Mouse (Mus musculus): Measurements from ENCODE around the gene Col19a1.

DNA sequence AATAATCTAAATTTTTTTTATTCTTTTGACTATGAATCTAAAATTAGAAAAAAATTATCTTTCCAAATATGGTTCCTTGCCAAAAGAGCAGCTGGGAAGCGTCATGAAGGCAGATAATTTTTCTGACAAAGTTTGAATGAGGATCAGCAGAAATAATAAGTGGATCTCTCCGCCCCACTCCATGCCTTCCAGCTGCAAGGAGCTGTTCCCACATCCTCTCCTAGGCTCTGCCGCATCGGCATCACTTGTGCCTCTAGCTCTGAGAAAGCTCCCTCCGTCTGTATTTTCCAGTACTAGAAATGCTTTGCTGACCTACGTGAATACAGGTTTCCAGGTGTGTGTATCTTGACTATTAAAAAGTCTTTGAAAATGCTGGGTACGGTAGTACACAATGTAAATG is 135.1 kb downstream of the Col19a1 start:
- TF ChIP-seq CTCF (IDR thresholded peaks at IDR 0.05; ENCODE audit: control insufficient read depth, insufficient read depth, low read length) (no peak), POLR2A (IDR thresholded peaks at IDR 0.05; ENCODE audit: borderline replicate concordance, control insufficient read depth, low read depth, low read length) (no peak)
